Mouse (Mus musculus) liver, embryonic 15.5 days (tissue): Measurements from ENCODE around the gene Rbm24. TPM values are rescaled to one million over a fixed set of nuclear protein-coding genes. Genes with fewer than 3 reads are reported as not detected.

Experiments used
- ATAC-seq: fragments of 200-750 bp; cut with Nextera tagmentation; 2 replicates; pipeline ENCODE4 v1.8.0; 2017; ENCODE audit warnings: moderate number of reproducible peaks, mild to moderate bottlenecking, moderate library complexity; ENCODE audit not compliant: insufficient read depth
- H3K27ac ChIP-seq: fragments of 300-500 bp; sonication (generic); replicated peaks from 2 replicates; pipeline ENCODE4 v1.5.1; 2015; ENCODE audit warnings: mild to moderate bottlenecking, inconsistent platforms
- H3K27me3 ChIP-seq: fragments of 300-500 bp; sonication (generic); 2 replicates; pipeline ENCODE4 v1.6.1; 2015; ENCODE audit warnings: mild to moderate bottlenecking, inconsistent platforms
- H3K36me3 ChIP-seq: fragments of 300-500 bp; sonication (generic); replicated peaks from 2 replicates; pipeline ENCODE4 v1.6.1; 2015; ENCODE audit warnings: moderate library complexity, mild to moderate bottlenecking, inconsistent platforms
- H3K4me1 ChIP-seq: fragments of 300-500 bp; sonication (generic); replicated peaks from 2 replicates; pipeline ENCODE4 v1.6.1; 2015; ENCODE audit warnings: inconsistent platforms
- H3K4me2 ChIP-seq: fragments of 300-500 bp; sonication (generic); 2 replicates; pipeline ENCODE4 v1.6.1; 2015; ENCODE audit warnings: moderate library complexity, mild to moderate bottlenecking, inconsistent platforms
- H3K4me3 ChIP-seq: fragments of 300-500 bp; sonication (generic); replicated peaks from 2 replicates; pipeline ENCODE4 v1.5.1; 2015; ENCODE audit warnings: mild to moderate bottlenecking, inconsistent platforms
- H3K9ac ChIP-seq: fragments of 300-500 bp; sonication (generic); 2 replicates; pipeline ENCODE4 v1.6.1; 2015; ENCODE audit warnings: moderate library complexity, mild to moderate bottlenecking, inconsistent platforms
- H3K9me3 ChIP-seq: fragments of 300-500 bp; sonication (generic); replicated peaks from 2 replicates; pipeline ENCODE4 v1.6.1; 2016; ENCODE audit warnings: inconsistent platforms
- WGBS: fragments of 180-500 bp; shearing (Covaris S2); methylation state at CpG from one replicate; pipeline ENCODE4 v1.1.7; 2015; ENCODE audit warnings: mixed read lengths; ENCODE audit not compliant: insufficient replicate concordance; 5-methylcytosine and 5-hydroxymethylcytosine counted together
- polyA plus RNA-seq: library from polyadenylated mRNA; unstranded; fragments of >200 nt; fragmentation: Nextera tagmentation; extraction: Ambion mirVana; gene quantifications from 2 replicates; pipeline ENCODE4 v1.2.1, GENCODE M21; 2015

Rbm24 gene
- polyA plus RNA-seq, 1 experiment from 2014 or later: 0.33 TPM

- Histone ChIP-seq H3K4me3 (no peak overlapping the region), H3K36me3 (no peaks in the 10 kb centered on the region), H3K27ac (no peak overlapping the region), H3K27me3 (peaks cover 47% of the 10 kb centered on the region), H3K4me1 (no peaks in the 10 kb centered on the region), H3K9ac (no peak overlapping the region), H3K9me3 (no peaks in the 10 kb centered on the region), H3K4me2 (no peak overlapping the region)
- WGBS: 66% methylated on average over 8 of the region's 8 CpGs
- ATAC-seq: no peak
These were observed 2.2 kb upstream of the Rbm24 start for GRCm38 (mm10) chr13:46416021-46416420.

GRCm38 (mm10) chr13:46417594-46417993 lies 640 bp upstream of the Rbm24 start:
- Histone ChIP-seq H3K4me3 (no peak overlapping the region), H3K4me1 (no peaks in the 10 kb centered on the region), H3K4me2 (no peak overlapping the region), H3K36me3 (no peaks in the 10 kb centered on the region), H3K9me3 (no peaks in the 10 kb centered on the region), H3K9ac (no peak overlapping the region), H3K27ac (no peak overlapping the region), H3K27me3 (peaks cover 47% of the 10 kb centered on the region)
- WGBS: 61% methylated on average over 5 of the region's 5 CpGs
- no peak for ATAC-seq

DNA sequence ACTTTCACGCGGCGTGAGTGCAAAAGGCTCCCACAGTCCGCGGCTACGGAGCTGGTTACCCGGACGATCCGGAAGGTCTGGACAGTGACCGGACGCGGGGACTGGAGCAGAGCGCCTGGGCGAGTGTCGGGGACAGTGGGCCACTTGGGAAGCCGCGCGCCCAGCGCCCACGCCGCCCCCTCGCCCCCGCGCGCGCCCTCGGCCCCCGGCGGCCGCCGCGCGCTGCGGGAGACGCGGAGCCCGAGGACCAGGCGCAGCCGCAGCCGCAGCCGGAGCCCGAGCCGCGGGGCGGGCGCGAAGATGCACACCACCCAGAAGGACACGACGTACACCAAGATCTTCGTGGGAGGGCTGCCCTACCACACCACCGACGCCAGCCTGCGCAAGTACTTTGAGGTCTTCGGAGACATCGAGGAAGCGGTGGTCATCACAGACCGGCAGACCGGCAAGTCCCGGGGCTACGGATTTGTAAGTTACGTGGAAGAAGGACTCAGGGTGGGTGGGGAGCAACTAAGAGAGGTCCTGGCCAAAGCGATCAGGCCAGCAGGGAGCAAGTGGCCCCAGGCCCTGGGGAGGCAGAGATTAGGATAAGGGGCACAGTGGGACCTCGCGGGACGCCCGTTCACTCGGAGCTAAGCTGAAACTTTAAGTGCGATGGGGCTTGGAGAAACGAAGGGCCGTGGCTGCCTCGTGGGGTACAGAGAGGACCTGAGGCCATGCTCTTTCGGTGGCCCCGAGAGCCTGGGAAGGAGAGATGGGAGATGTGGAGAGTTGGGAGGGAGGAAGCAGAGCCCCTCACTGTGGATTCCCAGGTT lies 704 bp downstream of the Rbm24 start:
- 2% methylated on average over 73 of the region's 73 CpGs for WGBS
- no peak for ATAC-seq
- H3K4me3 ChIP-seq: peak overlapping the region; percentile 46
- H3K27ac ChIP-seq: no peak overlapping the region
- peak overlapping the region; percentile 69 for H3K4me2 ChIP-seq
- H3K9me3 ChIP-seq: no peaks in the 10 kb centered on the region
- peaks cover 47% of the 10 kb centered on the region for H3K27me3 ChIP-seq
- no peaks in the 10 kb centered on the region for H3K36me3 ChIP-seq
- no peak overlapping the region for H3K9ac ChIP-seq
- H3K4me1 ChIP-seq: no peaks in the 10 kb centered on the region

DNA sequence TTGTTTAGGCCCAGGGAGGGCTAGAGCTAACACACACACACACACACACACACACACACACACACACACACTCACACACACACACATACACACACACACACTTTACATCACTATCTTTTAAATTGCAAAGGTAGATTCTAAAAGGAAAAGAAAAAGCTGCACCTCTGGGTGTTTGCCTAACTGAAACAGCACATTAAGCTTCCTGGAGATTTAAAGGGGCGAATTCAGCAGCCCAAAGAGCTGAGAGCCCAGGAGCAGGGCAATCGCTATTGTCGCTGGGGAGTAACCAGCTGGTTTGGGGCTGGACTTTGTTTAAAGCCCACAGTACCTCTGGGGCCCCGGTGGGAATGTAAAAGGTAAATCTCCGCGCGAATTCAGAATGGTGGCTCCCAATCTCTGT lies 1.4 kb downstream of the Rbm24 start:
- no peak overlapping the region for H3K27ac ChIP-seq
- no peaks in the 10 kb centered on the region for H3K9me3 ChIP-seq
- no peaks in the 10 kb centered on the region for H3K4me1 ChIP-seq
- H3K36me3 ChIP-seq: no peaks in the 10 kb centered on the region
- H3K9ac ChIP-seq: no peak overlapping the region
- no peak for ATAC-seq
- H3K4me3 ChIP-seq: no peak overlapping the region
- H3K27me3 ChIP-seq: peaks cover 47% of the 10 kb centered on the region
- 24% methylated on average over 7 of the region's 7 CpGs for whole genome bisulfite sequencing
- H3K4me2 ChIP-seq: no peak overlapping the region

GRCm38 (mm10) chr13:46420095-46420494 lies 1.9 kb downstream of the Rbm24 start:
- 29% methylated on average over 3 of the region's 3 CpGs for WGBS
- Histone ChIP-seq H3K9ac (no peak overlapping the region), H3K4me1 (no peaks in the 10 kb centered on the region), H3K9me3 (no peaks in the 10 kb centered on the region), H3K27me3 (peaks cover 47% of the 10 kb centered on the region), H3K36me3 (no peaks in the 10 kb centered on the region), H3K27ac (no peak overlapping the region), H3K4me2 (no peak overlapping the region), H3K4me3 (no peak overlapping the region)
- no peak for ATAC-seq

GRCm38 (mm10) chr13:46423805-46424204 lies 5.6 kb downstream of the Rbm24 start:
- H3K4me1 ChIP-seq: no peaks in the 10 kb centered on the region
- H3K27ac ChIP-seq: no peak overlapping the region
- no peaks in the 10 kb centered on the region for H3K36me3 ChIP-seq
- no peak overlapping the region for H3K4me3 ChIP-seq
- peaks cover 18% of the 10 kb centered on the region for H3K27me3 ChIP-seq
- no peaks in the 10 kb centered on the region for H3K9me3 ChIP-seq
- H3K9ac ChIP-seq: no peak overlapping the region
- WGBS: 74% methylated on average over 7 of the region's 7 CpGs
- H3K4me2 ChIP-seq: no peak overlapping the region
- ATAC-seq: no peak

- WGBS: 66% methylated on average over 8 of the region's 8 CpGs
- H3K4me2 ChIP-seq: no peak overlapping the region
- H3K9ac ChIP-seq: no peak overlapping the region
- H3K9me3 ChIP-seq: no peaks in the 10 kb centered on the region
- no peak overlapping the region for H3K27ac ChIP-seq
- H3K27me3 ChIP-seq: peaks cover 12% of the 10 kb centered on the region
- H3K4me3 ChIP-seq: no peak overlapping the region
- no peaks in the 10 kb centered on the region for H3K36me3 ChIP-seq
- ATAC-seq: no peak
- no peaks in the 10 kb centered on the region for H3K4me1 ChIP-seq
These were observed 6.1 kb downstream of the Rbm24 start for GRCm38 (mm10) chr13:46424376-46424775.

GRCm38 (mm10) chr13:46426651-46427269 lies 8.5 kb downstream of the Rbm24 start:
- no peaks in the 10 kb centered on the region for H3K9me3 ChIP-seq
- WGBS: 67% methylated on average over 6 of the region's 6 CpGs
- no peak overlapping the region for H3K9ac ChIP-seq
- H3K36me3 ChIP-seq: no peaks in the 10 kb centered on the region
- H3K4me3 ChIP-seq: no peak overlapping the region
- no peak for ATAC-seq
- H3K27me3 ChIP-seq: no peaks in the 10 kb centered on the region
- no peaks in the 10 kb centered on the region for H3K4me1 ChIP-seq
- H3K27ac ChIP-seq: no peak overlapping the region
- no peak overlapping the region for H3K4me2 ChIP-seq

- no peak for ATAC-seq
- Histone ChIP-seq H3K9me3 (no peaks in the 10 kb centered on the region), H3K36me3 (no peaks in the 10 kb centered on the region), H3K27me3 (no peaks in the 10 kb centered on the region), H3K4me2 (no peak overlapping the region), H3K27ac (no peak overlapping the region), H3K4me3 (no peak overlapping the region), H3K9ac (no peak overlapping the region), H3K4me1 (no peaks in the 10 kb centered on the region)
- WGBS: 70% methylated on average over 22 of the region's 22 CpGs
These were observed 10.7 kb downstream of the Rbm24 start for GRCm38 (mm10) chr13:46428964-46429363.

- no peaks in the 10 kb centered on the region for H3K36me3 ChIP-seq
- H3K9me3 ChIP-seq: no peaks in the 10 kb centered on the region
- H3K4me1 ChIP-seq: no peaks in the 10 kb centered on the region
- no peak overlapping the region for H3K9ac ChIP-seq
- H3K27ac ChIP-seq: no peak overlapping the region
- no peak overlapping the region for H3K4me3 ChIP-seq
- no peak overlapping the region for H3K4me2 ChIP-seq
- H3K27me3 ChIP-seq: no peaks in the 10 kb centered on the region
- ATAC-seq: no peak
- 73% methylated on average over 11 of the region's 11 CpGs for WGBS
These were observed 11.6 kb downstream of the Rbm24 start for GRCm38 (mm10) chr13:46429866-46430265.

DNA sequence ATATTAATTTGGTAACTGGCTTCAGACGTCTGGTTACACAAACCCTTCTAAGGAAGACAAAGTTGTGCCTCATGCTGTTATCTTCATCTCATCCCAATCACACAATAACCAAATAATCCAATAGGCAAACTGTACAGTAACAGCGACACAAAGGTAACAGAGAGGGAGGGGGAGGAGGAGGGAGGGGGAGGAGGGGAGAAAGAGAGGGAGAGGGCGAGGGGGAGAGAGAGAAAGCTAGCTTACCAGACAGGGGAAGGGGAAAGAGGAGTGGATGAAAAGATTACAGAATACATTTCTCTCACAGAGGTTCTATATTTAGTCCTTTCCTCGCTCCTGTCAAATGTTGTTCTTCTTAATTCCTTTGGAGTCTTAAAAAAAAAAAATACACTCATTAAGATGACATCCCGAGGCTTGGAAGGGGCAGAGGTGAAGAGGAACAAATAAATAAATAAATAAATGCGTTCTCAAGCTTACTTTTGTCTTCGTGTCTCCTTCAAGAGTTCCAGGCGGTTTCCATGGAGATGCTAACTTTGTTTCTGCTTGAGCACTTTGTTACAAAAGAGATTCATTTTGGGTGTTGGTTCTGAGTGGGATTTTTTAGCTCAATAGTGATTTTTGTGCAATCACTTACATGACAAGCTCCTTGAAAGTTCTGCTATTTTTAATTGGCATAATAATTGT lies 15.8 kb downstream of the Rbm24 start:
- Histone ChIP-seq H3K9me3 (no peaks in the 10 kb centered on the region), H3K27ac (no peak overlapping the region), H3K4me3 (no peak overlapping the region), H3K4me2 (no peak overlapping the region), H3K4me1 (no peaks in the 10 kb centered on the region), H3K9ac (no peak overlapping the region), H3K27me3 (no peaks in the 10 kb centered on the region), H3K36me3 (no peaks in the 10 kb centered on the region)
- no peak for ATAC-seq
- 40% methylated on average over 8 of the region's 8 CpGs for WGBS
